Mouse (Mus musculus): ENCODE results near the gene Ddx51.

GRCm38 (mm10) chr5:110604311-110604710 lies 48.9 kb upstream of the Ddx51 start:
- TF ChIP-seq CTCF (IDR thresholded peaks at IDR 0.05; ENCODE audit: insufficient read depth, low read depth, low read length) (no peak), POLR2A (IDR thresholded peaks at IDR 0.05; ENCODE audit: insufficient read depth, low read depth, low read length) (no peak)

Data from olfactory bulb, adult 2 months (tissue).